Mouse (Mus musculus): ENCODE measurements at regions not wholly inside any gene's neighbourhood (a gene's known extent, or its start where the extent isn't known, plus 50 kb on each side); places are given as distances from the start of the nearest gene placed in this dataset.

DNA sequence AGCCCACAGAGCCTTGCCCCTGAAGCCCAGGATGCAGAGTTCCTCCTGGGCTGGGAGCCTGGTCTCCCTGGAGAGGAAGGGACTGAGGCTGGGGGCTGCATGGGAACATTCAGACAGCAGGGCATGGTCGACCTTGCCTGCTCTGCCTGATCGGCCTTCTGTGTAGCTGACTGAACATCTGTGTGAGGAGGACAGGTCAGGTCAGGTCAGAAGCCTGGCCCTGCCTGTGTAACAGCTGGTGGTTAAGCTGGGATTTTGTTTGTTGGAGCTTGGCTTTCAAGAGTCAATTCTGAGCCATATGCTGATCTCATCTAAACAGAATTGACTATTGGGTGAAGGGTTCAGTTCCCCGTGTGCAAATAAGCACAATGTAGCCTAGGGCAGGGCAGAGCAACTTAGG, 365.5 kb downstream of the Cdh26 start:
- TF ChIP-seq CTCF (IDR thresholded peaks at IDR 0.05; ENCODE audit: low read depth) (no peak), EP300 (optimal IDR thresholded peaks at IDR 0.05) (no peak)
